Mouse (Mus musculus) embryo, embryonic 10.5 days (tissue): Measurements from ENCODE around the gene Neurl2.
A peak's percentile ranks its signal among the peaks of the same experiment; 100 is the strongest.

Source experiments
- DNase-seq: peaks from one replicate; pipeline ENCODE4 v3.0.0-alpha.2; 2015; ENCODE audit warnings: low spot score

The Neurl2 gene

DNA sequence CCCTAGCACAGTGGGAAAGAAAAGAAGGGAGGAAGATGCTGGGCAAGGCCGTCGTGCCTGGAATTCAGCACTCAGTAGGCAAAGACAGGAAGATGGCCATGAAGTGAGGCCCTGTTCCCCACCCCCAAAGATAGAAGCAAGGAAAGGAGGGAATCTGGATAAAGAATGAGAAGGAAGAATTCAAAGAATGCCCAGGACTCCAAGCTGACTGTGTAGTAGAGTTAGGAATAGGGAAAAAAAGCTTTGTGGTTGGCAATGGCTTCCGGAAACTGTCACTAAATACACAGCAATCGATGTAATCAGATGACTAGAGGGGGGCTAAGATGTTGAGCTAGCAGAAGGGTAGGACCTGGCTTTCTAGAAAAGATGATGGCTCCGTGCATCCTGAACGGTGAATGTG lies 16.1 kb downstream of the Neurl2 start:
- DNase-seq: no peak

DNA sequence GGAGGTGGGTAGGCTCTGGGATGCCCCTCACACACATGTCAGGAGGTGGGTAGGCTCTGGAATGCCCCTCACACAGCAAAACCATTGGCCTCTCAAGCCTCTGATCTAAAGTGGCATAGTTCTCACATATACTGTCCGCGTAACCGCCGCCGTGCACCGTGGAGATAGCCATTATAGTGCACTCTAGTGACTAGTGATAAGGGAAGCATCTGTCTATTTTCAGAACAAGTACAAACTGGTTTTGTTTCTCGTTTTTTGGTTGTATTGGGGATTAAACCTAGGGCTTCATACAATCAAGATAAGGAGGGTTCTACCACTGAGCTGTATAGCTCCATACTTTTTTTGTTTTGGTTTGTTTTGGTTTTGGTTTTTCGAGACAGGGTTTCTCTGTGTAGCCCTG lies 17.4 kb downstream of the Neurl2 start:
- no peak for DNase-seq

DNA sequence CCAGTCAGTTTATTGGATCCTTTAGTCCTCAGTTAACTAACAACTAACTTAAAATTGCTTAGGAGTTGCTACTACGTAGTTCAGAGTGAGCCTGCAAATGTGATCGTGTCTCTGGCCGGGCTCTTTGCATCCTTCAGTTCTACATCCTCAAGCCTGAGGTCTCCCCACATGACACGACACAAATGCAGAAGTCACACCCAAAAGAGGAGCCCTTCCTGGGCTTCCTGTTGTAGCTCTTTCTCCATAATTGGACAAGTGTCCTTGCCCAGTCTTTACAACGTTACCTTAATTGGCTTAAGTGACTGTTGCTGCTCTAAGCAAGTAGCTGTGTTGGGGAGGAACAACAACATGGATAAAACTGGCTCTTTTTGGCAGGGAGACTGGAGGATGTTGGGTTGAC lies 17.9 kb downstream of the Neurl2 start:
- DNase-seq: no peak

DNA sequence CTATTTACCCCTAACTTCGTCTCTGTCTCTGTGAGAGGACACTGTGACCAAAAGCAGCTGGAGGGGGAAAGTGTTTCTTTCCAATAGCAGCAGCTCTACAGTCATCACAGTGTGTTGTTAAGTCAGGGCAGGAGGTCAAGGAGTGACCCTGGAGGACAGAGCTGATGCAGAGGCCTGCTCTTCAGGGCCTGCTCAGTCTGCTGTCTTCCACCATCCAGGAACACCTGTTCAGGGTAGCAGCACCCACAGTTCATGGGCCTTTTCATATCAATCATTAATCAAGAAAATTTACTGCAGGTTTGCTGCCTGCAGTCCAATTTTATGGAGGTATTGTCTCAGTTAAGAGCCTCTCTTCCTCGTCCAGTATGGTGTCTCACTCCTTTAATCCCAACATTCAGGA lies 19.7 kb downstream of the Neurl2 start:
- DNase-seq: no peak

DNA sequence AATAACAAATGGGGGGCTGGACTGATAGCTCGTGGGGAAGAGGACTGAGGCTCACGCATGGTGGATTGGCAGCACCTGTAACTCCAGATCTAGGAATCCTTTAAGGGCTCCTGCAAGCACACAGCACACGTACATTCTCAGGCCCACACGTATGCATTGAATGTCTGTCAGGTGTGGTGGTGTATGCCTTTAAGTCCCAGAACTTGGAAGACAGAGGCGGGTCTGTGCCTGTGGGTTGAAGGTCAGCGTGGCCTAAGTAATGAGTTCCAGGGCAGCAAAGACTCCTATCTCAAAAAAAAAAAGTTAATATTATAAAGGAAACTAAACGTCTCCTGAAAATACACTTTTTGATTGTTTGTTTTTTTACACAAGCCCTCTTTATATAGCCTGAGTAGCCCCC lies 26.6 kb downstream of the Neurl2 start:
- DNase-seq: no peak

DNA sequence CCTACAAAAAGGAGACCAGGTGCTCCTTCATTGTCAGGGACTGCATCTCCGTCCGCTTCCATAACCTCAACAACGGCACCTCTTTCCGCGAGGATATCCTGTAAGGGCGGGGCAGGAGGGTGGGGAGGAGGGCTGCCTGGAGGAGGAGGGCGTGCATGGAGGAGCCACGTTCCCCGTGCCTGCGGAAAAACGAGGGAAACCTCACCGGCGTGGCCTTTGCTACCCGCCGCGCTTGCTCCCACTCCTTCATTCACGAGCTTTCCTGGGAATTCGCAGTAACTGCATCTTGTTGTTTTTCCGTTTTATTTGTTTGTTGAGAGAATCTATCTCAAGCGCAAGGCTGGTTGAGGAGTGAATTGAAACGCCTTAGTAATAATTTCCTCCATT lies 27.9 kb downstream of the Neurl2 start:
- DNase-seq: no peak

DNA sequence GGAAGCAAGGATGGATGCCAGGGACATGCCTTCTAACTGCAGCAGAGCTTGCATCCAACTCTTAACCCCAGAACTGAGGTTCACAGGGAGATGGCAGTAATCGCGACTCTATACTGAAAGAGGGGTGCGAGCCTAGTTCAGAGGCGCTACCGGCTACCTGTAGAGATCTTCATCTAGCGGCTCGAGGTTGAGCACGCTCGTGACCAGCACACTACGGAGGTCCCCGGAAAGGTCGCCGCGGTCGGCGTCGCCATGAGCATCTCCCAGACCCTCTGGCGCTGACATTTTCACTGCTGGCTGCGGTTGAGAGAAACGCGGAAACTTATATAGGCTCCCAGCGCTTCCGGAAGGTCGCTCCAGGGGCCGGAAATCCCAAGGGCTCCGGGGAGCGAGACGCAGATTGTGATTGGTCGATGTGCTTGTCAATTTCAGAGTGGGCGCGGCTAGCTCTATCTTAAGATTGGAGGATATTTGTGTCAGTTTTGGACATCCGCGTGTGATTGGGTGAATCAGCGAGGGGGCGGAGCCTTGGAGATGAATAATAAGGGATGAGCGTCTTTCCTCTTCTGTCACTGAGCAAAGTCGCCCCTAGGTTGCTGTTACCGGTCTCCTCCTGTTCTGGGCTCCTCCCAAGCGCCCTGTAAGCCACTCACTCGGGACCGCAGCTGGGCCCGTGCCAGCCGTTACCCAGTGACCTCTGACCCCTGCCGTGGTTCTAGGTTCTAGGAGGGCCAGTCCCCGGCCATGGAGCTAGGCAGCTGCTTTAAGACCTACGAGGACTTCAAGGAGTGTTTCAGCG lies 28.5 kb downstream of the Neurl2 start, which contains the start of the genes Acot8 and Zswim3:
Acot8 (minus strand) TSS at position 350 of the 799 bp plus-strand sequence.
Zswim3 (plus strand) TSS at position 566 of the 799 bp plus-strand sequence.
- peak; percentile 99 for DNase-seq

DNA sequence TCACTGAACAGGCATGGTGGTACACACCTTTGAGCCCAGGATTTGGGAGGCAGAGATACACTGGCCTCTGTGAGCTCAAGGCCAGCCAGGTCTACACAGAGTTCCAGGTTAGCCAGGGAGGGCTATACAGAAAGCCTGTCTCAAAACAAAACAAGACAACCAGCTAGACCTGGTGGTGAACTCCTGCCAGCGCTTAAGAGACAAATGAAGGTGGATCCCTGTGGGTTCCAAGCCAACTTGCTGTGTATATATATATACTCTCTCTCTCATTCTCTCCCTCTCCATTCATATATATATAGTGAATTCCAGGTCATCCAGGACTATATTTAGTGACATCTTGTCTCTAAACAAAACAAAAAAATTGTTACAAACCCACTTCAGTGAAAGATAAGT lies 29.3 kb downstream of the Neurl2 start:
- DNase-seq: no peak

DNA sequence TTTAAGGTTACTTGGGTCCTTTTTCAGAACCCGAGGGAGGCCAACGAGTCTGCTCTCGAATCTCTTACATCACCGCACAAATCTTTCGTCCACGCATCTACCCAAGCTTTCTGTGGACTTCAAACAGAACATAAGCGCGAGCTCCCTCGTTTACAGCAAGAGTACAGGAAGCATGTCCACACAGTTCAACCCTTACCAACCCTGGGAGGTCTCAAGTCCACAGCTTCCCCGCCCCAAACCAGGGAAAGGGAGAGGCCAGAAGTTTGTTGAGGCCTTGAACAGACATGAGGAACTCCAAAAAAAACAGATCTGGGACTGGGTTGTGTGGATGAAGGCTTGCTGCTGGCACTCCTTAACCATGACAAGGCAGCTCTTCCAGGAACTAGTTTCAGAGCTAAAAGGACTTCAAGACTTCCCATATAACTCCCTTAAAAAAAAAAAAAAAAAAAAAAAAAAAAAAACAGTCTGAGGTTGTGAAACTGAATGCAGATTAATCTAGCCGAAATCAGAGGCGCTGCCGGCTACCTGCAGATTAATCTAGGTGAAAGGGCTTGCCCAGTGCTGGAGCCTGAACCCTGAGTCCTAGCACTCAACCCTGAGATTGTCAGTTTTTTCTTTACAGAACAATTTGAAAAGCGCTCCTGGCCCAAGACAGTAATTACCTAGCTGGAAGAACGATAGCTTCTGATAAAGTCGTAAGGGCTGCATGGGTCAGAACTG lies 29.9 kb downstream of the Neurl2 start:
- no peak for DNase-seq

DNA sequence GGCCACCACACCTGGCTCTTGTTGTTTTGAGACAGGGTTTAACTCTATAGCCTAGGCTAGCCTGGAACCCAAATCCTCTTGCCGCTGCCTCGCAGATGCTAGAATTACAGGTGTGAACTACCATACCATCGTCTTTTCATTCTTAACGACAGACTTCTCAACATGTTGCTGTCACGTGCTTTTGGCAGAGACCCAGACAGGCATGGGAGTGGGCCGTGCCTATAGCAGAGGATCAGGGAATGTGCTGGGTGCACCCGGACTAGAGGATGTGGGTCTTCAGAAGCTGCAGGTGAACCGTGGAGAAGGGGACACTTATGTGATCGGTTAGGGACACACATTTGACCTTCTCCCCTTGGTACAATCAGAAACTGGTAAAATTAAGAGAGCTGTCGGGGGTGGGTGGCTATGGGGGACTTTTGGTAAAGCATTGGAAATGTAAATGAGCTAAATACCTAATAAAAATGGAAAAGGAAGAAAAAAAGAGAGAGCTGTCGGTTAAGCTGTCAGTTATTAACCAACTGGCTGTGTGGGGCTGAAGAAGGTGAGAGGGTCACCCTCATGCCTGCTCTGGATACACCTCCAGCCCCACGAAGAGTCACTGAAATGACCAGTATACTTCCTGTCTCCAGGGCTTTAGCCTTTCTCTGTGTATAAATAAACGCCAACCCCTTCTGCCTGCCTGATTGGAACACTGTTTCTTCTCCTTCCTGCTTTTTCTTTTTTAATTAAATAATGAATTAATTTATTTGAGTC lies 32.8 kb downstream of the Neurl2 start:
- no peak for DNase-seq

DNA sequence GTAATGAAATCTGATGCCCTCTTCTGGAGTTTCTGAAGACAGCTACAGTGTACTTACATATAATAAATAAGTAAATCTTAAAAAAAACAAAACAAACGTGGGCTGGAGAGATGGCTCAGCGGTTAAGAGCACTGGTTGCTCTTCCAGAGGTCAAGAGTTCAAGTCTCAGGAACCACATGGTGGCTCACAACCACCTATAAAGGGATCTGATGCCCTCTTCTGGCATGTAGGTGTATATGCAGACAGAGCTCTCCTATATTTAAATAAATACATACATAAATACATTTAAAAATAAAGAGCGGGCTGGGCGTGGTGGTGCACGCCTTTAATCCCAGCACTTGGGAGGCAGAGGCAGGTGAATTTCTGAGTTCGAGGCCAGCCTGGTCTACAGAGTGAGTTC lies 34.7 kb downstream of the Neurl2 start:
- peak; percentile 33 for DNase-seq

DNA sequence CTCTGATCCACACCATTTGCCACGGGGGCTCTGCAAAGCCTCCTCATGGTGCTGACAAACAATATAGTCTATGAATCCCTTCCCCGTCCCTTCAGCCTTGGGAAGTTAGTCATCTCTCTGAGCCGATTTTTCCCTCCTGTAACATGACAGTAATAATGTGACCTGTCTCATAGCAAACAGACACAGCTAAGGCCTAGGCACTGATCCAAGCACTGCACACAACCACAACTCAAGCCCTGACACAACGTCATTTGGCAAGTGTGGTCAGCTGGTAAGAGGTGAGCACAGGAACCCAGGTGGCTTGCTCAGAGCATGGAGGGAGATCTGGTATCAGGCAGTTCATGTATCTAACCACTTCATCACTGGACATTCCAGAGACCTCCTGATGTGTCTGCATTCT lies 37.4 kb downstream of the Neurl2 start:
- no peak for DNase-seq

DNA sequence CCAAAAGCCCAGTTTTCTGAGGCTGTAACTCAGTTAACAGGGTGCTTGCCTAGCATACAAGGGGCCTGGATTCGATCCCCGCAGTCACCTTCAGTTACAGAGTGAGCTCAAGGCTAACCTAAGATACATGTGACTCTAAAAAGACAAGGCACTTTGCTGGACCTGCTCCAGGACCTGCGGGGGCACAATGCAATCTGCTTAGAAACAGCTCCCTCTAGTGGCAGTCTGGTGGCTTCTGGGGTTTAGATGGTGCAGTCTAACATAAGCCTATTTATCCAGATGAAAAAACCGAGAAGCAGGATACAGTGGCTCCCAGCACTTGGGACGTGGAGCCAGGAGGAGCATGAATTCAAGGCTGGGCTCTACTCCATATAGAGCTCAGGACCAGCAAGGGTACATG lies 39.0 kb downstream of the Neurl2 start:
- DNase-seq: peak; percentile 93

DNA sequence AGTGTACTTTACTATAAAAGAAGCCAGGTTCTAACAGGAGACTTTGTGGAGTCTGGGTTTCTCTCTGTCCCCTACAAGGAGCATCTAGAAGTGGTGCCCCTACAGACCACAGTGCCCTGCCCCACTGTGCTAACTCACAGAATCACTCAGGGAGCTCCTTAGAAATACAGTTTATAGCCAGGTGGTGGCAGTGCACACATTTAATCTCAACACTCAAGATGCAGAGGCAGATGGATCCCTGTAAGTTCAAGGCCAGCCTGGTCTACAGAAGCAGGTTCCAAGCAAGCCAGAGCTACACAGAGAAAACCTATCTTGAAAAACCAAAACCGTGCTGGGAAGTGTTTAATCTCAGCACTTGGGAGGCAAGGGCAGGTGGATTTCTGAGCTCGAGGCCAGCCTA lies 39.5 kb downstream of the Neurl2 start:
- peak; percentile 27 for DNase-seq

DNA sequence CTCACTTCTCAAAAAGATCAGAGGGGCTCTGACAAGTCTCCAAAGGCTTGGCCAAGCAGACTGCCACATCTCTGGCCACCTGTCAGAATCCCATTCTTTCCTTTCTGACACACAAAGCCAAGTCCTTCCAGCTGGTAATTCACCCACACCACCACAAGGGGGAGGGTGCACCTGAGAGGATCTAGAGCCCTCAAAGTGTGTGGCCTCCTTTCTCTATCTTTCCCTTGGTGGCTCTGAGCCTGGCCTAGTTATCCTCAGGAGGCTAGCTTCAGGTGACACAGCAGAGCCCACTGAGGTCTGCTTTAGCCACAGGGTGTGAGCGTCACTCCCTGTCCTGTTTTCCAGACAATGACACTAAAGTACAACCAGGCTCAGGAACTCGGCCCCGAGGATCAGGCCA lies 40.0 kb downstream of the Neurl2 start:
- peak; percentile 77 for DNase-seq

DNA sequence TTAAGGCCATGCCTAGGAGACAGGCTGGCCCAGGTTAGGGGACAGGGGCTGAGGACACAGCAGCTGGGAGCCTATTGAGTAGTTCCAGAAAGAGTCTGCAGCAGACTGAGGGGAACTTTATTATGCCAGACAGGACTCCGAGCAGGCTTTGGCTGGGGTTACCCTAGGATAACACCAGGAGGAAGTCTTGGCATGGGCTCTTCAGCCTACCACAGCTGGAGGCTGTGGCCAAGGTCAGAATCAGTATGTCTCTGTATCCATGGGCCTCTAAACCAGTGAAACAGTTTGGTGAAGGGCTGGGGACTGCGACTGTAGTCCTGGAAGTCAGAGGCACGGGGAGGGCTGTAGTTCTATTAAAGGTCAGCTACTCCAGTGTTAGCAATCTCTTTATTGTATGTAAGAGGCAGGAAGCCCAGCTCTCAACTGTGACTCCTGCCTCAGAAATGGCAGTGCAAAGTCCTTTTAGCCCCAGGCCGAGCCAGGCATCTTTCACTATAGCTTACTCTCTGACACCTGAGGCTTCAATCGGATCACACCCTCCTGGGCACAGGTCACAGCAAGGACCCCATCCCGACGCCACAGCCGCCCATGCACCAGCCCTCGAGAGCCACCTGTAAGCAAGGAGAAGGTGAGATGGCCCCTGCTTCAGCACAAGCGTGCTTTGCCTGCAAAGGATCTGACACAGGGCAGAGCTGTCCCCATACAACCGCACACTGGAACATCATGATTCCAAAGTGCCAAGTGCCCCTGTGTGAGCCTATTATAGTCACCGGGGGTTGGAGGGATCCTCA lies 40.7 kb downstream of the Neurl2 start:
- DNase-seq: no peak

DNA sequence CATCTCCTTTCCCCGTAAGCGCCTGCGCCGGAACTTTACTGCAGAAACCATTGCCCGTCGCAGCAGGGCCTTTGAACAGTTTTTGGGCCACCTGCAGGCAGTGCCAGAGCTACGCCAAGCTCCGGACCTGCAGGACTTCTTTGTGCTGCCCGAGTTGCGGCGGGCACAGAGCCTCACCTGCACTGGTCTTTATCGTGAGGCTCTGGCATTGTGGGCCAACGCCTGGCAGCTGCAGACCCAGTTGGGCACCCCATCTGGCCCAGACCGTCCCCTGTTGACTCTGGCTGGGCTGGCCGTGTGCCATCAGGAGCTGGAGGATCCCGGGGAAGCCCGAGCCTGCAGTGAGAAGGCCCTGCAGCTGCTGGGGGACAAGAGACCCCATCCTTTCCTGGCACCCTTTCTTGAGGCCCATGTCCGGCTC lies 41.4 kb downstream of the Neurl2 start:
- no peak for DNase-seq

DNA sequence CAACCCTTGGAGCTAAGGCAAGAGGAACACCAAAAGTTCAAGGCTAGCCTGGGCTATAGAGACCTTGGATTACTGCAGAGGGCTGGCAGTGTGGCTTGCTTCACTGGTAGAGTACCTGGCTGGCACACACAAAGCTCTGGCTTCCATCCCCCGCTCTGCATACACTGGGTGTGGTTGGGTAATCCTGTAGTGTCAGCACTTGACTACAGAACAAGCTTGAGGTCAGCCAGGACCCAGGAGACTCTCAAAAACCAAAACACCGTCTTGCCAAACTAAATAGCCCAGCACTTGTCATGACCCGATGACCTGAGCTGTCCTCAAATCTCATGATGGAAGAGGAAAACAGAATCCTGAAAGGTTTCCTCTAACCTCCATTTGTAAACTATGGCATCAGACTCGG lies 42.8 kb downstream of the Neurl2 start:
- DNase-seq: no peak

DNA sequence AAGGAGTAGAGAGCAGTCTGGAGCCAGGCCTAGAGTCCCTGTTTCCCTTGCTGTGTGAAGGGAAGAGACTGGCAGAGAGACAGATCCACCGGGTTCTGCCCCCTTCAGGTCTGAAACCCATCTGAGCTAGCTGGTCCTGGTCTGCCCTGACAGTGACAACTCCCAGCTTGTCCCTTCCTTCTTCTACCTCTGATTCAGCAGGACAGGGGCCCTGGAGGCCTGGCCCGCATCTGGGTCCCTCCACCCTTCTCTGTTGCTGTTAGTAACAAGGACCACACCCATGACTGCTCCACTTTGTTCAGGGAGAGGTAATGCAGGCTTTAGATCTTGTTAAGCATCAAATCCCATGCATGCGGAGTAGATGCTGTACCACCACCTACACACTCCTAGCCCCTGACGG lies 44.8 kb downstream of the Neurl2 start:
- DNase-seq: no peak

DNA sequence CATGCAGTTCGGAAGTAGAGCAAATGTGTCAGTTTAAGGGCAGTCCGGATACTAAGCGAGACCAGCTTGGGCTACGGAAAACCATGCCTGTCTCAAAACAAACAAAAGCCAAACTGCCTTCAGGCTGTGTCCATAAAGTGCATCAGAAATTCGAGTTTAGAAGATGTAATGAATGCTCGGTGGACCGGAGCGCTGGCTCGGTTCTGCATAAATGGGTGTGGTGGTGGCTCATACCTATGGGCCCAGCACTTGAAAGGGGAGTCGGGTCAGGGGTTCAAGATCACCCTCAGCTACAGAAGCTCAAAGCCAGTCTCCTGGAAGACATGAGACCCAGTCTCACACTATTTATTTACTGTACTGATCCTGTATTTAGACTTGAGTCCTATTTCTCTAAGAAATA lies 45.5 kb downstream of the Neurl2 start:
- DNase-seq: no peak

DNA sequence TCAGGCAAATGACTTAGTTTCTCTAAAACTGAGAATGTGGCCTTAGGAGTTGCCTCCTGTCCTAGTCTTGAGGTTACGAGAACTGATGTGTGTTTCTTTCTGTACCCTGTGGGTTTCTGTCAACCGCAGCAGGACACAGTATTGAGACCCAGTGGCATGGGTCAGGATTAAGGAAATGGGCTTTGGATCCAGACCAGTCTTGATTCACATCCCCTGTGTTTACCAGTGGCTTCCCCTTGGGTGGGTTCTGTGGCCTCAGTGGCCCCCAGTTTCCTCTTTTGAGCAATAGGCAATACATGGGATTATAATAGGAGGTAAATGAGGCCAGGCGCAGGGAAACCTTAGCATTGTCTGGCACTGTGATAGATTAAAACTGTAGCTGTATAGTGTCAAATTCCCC lies 46.2 kb downstream of the Neurl2 start:
- DNase-seq: no peak

DNA sequence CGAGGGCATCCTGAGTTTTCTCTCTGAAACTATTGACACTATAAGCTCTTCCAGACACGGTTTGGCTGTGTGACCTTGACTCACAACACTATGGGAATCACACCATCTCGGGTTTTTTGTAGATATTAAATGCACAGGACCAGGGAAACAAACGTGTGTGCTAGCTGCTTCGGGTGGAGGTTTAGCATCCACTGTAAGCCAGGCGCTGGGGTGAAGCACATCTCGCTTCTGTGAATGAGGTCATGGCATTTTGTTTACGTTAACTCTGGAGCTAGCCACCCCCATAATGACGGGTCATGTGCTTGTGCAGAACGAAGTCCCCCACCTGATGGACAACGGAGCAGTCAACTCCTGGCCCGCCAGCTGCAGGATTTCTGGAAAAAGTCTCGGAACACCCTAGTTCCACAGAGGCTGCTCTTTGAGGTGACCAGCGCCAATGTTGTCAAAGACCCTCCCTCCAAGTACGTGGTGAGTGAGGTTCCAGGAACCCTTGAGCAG lies 46.8 kb downstream of the Neurl2 start:
- DNase-seq: no peak
